Mouse (Mus musculus) adrenal gland, adult 18-20 months (tissue): ENCODE data around the gene Inpp5d. TPM values are rescaled to one million over a fixed set of nuclear protein-coding genes. Genes with fewer than 3 reads are reported as not detected.

Source experiments
- DNase-seq, 2 experiments: peaks; one replicate each; pipeline ENCODE4 v3.0.0; 2021 to 2022; ENCODE audit warnings: low spot score in 2 of 2
- total RNA-seq, 2 experiments: library from RNA; stranded (reverse); gene quantifications; 1 replicate in 1 of 2; 2 replicates in 1 of 2; pipeline ENCODE4 v1.2.3; 2021

Inpp5d gene
- total RNA-seq, 2 experiments from 2014 or later = 15.8 to 29.3 TPM

DNA sequence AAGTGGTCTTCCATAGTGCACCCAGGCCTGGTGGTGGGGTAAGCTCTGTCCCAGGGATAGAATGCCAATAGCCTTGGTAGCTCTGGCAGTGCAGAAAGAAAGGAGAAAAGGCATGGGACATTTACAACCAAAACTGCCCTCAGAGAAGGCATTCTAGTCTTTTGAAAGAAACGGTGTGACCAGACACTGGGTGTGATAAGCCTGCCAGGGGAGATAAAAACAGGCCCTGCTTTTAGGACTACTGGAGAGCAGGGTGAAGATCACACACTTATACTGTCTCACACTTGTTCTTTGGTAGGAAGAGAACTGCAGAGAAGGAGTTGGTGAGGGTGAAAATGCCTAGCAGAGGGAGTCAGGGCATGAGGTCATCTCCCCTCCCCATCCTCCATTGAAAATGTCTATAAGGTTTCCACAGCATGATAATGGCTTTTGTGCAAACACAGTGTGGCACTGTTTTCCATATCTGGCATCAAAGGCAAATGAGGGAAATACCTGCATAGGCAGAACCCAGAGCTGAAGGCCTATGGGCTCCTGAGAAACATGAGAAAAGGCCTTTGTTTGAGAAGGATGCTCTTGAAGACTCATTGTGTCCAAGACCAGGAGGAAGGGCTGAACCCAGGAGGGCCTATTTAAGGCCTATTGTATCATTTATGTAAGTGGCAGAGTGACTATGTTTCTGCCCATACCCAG lies 4.0 kb downstream of the Inpp5d start:
- DNase-seq = no peak

DNA sequence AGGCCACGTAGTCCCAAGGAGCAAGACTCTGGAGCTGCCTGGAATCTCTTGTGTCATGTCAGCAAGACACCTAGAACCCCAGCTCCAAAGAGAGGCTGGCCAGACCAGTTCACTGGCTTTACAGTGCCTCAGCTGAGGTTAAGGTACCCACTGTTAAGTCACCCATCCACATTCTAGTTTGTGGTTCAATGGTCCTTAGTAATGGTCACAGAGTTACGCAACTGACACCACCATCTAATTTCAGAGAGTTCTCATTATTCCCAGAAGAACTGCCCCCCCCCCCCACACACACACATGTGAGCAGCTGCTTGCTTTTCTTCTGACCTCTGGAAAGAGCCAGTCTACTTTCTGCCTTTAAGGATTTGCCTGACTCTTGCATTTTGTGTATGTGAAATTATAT lies 4.7 kb downstream of the Inpp5d start:
- DNase-seq = no peak

GRCm38 (mm10) chr1:87625254-87626025 lies 5.3 kb downstream of the Inpp5d start:
- DNase-seq = no peak

GRCm38 (mm10) chr1:87626344-87626743 lies 6.2 kb downstream of the Inpp5d start:
- DNase-seq = no peak

DNA sequence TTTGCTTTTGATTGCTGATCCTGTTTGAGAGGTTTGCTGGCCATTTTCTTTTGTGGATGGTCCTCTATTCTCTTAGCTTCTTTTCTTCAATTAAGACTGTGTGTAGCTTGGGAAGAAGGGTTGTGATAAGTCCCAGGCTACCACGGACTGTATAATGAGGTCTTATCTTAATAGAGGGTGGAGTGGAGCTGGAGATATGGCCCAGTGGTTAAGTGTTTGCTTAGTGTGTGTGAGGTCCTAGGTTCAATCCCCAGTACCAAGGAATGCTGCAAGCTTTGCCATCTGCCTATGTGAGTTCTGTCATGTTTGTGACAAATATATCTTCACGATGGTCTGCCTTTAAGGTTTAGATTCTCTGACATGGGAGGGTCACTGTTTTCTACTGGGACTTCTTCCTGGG lies 8.0 kb downstream of the Inpp5d start:
- DNase-seq = no peak

GRCm38 (mm10) chr1:87631584-87631983 lies 11.5 kb downstream of the Inpp5d start:
- DNase-seq = no peak

GRCm38 (mm10) chr1:87632163-87632562 lies 12.1 kb downstream of the Inpp5d start:
- DNase-seq = no peak

DNA sequence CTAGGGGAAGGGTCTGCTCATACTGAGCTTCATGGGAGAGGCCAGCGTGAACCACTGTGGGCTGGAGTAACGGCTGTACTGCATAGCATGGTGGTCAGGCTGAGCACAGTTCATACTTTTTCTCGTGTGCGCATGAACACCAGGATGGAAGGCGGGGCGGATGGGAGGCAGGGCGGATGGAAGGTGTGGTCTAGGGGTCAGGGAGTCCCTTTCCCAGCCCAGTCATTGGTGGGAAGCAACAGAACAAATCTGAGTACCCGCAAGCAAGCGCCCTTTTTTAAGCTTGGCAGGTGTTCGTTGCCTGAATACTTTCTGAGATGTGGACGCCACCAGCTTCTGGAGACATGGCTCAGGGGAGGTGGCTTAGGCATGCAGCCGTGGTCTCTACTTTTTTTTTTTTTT lies 16.6 kb downstream of the Inpp5d start:
- no peak for DNase-seq

DNA sequence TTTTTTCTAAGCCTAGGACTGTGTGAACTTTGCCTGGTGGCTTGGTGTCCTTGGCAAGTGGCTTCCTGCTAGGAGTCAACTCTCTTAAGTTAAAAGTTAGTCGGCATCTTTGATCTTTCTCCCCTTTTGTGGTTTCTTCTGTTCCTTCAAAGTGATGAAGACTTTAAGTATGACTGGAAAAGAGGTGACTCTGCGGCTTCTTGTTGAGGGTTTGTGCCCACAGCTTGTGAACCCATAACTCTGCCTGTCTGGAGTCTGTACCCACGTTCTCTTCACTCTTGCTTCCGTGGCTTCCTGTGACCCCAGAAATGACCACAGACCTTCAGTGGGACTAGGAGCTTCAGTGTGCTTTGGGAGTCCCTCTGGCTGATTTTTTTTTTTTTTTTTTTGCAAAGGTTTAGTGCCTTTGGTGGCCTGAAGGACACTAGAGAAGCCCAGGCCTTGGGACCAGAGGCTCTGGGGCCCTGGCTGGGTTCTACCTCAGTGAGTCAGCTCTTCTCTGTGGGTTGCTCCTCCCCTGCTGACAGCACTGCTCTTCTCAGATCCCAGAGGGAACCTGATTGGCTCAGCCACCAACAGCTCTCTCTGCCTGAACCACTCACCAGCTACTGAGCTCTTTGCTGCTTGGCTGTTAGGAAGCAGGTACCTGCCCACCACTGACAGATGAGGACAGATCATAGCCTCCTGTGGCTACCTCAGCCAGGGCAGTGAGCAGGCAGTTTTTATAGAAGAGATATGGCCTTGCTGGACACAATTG lies 17.2 kb downstream of the Inpp5d start:
- peak; percentile 41 to 45 for DNase-seq

GRCm38 (mm10) chr1:87637878-87638600 lies 17.9 kb downstream of the Inpp5d start:
- no peak for DNase-seq

DNA sequence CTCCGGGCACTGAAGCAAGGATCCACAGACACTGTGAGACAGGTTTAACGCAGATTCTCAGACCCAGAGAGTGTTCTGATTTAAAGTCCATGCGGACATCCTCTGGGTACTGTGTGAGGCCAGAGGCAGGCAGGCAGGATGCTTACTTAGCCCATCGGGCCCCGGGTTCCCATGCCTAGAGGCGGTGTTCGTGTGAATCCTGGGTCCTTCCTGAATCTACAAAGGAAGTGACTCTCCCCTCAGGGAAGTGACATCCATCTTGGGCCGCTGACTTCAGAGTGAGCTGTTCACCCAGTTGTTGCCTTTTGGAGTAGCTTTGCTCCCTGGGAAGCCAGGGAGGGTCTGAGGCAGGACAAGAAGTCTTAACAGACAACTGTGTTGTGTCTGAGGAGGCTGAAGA lies 19.6 kb downstream of the Inpp5d start:
- no peak for DNase-seq

DNA sequence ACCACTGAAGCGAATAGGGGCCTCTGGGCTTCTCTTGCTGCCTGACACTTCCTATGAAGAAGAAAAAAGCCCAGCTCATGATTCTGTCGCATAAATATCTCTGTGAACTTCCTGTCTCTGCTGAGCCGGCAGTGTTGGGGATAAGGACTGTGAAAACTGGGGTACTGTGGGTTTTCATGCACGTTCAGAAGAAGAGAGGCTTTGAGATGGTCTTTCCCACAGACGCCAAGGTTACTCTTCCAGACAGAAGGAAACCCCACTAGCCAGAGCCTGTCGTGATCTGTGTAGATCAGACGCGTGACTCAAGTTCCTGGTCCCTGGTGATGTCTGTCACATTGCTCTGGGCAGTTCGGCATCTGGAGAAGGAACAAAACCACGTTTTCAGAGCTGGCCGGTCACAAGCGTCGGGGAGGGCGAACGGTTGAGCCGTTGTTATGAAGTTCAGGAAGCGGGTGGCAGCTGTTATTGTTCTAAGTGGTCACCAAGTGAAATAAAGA lies 20.1 kb downstream of the Inpp5d start:
- DNase-seq = peak in 1 of 2 experiments; percentile 39

DNA sequence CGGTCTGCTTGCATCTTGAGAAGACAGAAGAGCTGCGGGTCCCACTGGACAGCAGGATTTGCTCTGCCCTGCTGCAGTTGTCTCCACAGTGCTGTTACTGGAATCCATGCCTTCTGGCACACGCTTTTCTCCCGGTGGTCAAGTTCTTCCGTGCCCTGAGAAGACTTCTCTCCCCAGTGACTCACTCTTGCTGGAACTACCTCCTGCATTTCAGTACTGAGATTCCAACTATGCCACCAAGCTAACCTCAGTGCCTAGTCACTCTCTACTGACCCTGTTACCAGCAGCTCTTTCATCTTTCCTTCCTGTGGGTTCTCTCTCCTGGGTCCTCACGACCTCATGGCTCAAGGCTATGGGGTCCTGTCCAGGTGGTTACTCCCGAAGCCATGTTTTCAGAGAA lies 22.9 kb downstream of the Inpp5d start:
- no peak for DNase-seq

DNA sequence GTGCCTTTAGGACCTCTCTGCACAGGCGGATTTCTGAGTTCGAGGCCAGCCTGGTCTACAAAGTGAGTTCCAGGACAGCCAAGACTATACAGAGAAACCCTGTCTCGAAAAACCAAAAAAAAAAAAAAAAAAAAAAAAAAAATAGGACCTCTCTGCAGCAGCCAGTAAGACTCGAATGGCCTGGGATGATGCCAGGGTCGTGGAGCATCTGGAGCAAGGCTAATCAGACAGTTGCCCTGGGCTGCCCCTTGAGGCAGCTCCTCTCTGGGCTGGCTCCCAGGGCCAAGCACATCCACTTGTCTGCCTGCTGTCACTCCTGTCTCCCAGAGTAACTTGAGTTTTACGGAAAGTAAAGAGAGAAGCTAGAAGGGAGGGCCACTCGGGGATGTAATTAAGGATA lies 24.9 kb downstream of the Inpp5d start:
- DNase-seq = no peak

DNA sequence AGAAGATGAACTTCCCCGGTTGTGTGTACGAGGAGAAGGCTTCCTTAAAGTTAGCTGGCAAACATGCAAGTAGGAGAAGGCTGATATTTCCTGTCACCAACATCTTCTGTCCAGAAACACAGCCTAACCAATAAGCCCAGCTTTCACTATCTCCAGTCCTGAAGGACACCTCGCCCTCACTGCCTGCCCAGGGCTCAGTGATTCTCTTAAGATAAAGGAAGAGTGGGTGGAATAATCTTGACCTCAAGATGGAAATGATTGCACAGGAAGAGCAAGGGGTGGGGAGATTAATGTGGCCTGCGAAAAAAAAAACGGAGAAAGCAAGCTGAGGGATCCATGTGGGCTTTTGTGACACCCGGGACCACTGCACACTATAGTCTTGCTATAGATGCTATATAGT lies 25.6 kb downstream of the Inpp5d start:
- no peak for DNase-seq

DNA sequence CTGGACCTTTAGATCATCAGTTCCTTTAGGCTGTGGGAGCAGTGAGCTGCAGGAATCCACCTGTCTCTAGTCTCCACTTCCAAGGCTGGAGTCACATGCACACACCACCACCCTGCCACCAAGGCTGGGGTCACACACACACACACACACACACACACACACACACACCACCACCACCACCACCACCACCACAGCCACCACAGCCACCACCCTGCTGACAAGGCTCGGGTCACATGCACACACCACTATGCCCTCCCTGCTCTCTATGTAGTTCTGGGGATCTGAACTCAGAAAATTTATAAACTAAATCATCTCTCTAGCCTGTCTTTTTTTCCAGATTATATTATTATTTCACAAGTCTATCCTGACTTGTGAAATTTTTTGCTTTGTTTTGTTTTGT lies 27.7 kb downstream of the Inpp5d start:
- no peak for DNase-seq

DNA sequence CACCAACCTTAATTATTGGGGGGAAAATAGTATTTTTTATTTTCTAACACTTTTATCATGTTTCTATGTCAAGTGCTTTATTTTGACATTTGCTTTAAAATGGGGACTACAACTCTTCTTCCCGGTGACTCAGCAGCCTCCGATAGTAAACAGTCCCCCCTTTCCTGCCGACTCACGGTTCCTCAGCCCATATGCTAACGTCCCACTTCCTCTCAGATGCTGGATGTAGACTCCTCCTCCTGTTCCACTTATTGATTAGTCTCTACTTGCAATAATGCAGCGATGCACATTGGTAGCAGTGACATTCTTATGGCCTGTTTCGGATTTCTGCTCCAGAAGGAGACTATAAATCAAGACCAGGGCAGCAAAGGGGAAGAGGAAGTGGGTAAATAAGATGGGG lies 28.5 kb downstream of the Inpp5d start:
- no peak for DNase-seq

- DNase-seq = no peak
These were observed 29.2 kb downstream of the Inpp5d start for GRCm38 (mm10) chr1:87649219-87649805.

GRCm38 (mm10) chr1:87649958-87650474 lies 29.9 kb downstream of the Inpp5d start:
- no peak for DNase-seq

DNA sequence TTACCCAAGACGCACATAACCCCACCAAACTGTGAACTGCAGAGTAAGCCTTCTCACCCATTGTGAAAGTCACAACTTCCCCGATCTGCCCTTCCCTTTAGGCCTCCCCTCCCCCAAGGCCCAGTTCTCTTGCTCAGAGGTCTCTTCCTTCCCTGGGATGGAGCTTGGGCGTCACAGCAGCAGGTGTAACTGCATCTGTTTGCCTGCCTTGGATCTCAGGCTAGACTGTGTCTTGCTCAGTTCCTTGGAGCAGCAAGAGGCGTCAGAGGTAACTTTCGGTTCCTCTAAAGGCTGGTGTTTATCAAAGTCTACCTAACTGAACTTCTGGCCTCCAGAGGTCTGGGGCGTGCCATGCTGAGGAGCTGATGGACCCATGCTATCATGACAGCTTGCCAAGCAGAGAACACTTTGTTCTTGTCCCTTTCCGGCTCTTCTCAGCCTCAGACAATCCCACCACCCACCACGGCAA lies 30.5 kb downstream of the Inpp5d start:
- peak in 1 of 2 experiments; percentile 33 for DNase-seq
